In genomic region chr7:35599492-35599891, GRCm38 (mm10) we compare ENCODE assay signal across 16 mouse cellular contexts. TPM values are rescaled to one million over a fixed set of nuclear protein-coding genes. Genes with fewer than 3 reads are reported as not detected.
DNase-seq lines count a peak whose midpoint lies in the region.
"Had no signal": no experiment of that assay in that cellular context is flagged by ENCODE, and none has a peak within 500 bp of the region (broad histone marks: within the 10 kb centered on the region; RNA-seq: fewer than 3 reads in every experiment).

No protein-coding gene starts in this region.

- peak; percentile 32 to 36 for DNase-seq in left cerebral cortex, postnatal 36 days (ENCODE audit: low spot score in 2 of 2)
- no peak for DNase-seq in left cerebral cortex, adult 9 months (ENCODE audit: low spot score in 2 of 2)
- peak; percentile 23 to 28 for DNase-seq in right cerebral cortex, adult 2 months (ENCODE audit: low spot score in 2 of 2)
- DNase-seq in right cerebral cortex, postnatal 4 days, result no peak
- peak; percentile 61 for DNase-seq in R1 (ENCODE audit: low read depth, low spot score)
- DNase-seq in telencephalon, adult 2 months (ENCODE audit: low read depth, low spot score), result peak; percentile 52
- no peak for DNase-seq in layer of hippocampus, adult 9-10 months (ENCODE audit: low spot score)
- DNase-seq: adrenal gland, adult 2 months; cerebellum, adult 11 months; cerebellum, postnatal 10 days; forebrain, postnatal 0 days; gastrocnemius, adult 2 months; heart, postnatal 10 days; kidney, adult 2 months; kidney, postnatal 10 days; thymus, postnatal 36 days had no signal

- intact Hi-C loops in left cerebral cortex, postnatal 36 days (cut with DNase I), result no loop called here

RNA-seq across cellular contexts. Expression of gene Ankrd27, which starts 13.4 kb away (rescaled TPM):
- 10 to 100 TPM; 40.6 to 43.9 TPM for total RNA-seq in left cerebral cortex, postnatal 36 days (2021)

RNA-seq across cellular contexts. Expression of gene Rgs9bp, which starts 14.1 kb away (rescaled TPM):
- total RNA-seq in left cerebral cortex, postnatal 36 days (2021), result under 1 TPM; 0.57 TPM

RNA-seq across cellular contexts. Expression of gene Nudt19, which starts 43.4 kb away (rescaled TPM):
- total RNA-seq in left cerebral cortex, postnatal 36 days (2021), result 10 to 100 TPM; 58.8 to 77.6 TPM

RNA-seq across cellular contexts. Expression of gene Pdcd5, which starts 47.8 kb away (rescaled TPM):
- total RNA-seq in left cerebral cortex, postnatal 36 days (2021), result 10 to 100 TPM; 69.4 to 71.6 TPM

Comparison
In these comparisons a context has a peak if more than half of its experiments do, and no peak if none do; other contexts are left out.
1. DNase-seq: peak in left cerebral cortex, postnatal 36 days (2 of 2), right cerebral cortex, adult 2 months (2 of 2), R1 (single experiment) and telencephalon, adult 2 months (single experiment); none in left cerebral cortex, adult 9 months (0 of 2), right cerebral cortex, postnatal 4 days (single experiment) and layer of hippocampus, adult 9-10 months (single experiment).